Mouse (Mus musculus) gastrocnemius, adult 8-10 months (tissue): ENCODE data around the gene Cacnb3. TPM values are rescaled to one million over a fixed set of nuclear protein-coding genes. Genes with fewer than 3 reads are reported as not detected.

Source experiments
- DNase-seq, 2 experiments: peaks; one replicate each; pipeline ENCODE4 v3.0.0; 2022; ENCODE audit warnings: low spot score in 2 of 2
- total RNA-seq, 4 experiments: library from RNA; stranded (reverse); gene quantifications; 2 replicates each; pipeline ENCODE4 v1.2.4; 2022

Gene Cacnb3
- total RNA-seq, 4 experiments from 2014 or later = 0.78 to 1.1 (median 1.0) TPM

GRCm38 (mm10) chr15:98609331-98610130 is 21.1 kb upstream of the Cacnb3 start, which contains the start of gene Adcy6:
Gene Adcy6 (minus strand): TSS chr15:98610076.
- DNase-seq = peak; percentile 58 to 60

- no peak for DNase-seq
Observed at GRCm38 (mm10) chr15:98610131-98610633, 20.5 kb upstream of the Cacnb3 start.

DNA sequence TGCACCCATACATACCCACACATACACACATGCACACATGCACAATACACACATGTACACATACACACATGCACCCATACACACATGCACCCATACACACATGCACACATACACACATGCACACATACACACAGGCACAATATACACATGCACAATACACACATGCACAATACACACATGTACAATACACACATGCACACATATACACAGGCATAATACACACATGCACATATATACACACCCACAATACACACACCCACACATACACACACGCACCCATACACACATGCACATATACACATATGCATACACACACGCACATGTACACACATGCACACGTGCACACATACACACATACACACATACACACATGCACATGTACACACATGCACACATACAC is 18.4 kb upstream of the Cacnb3 start:
- no peak for DNase-seq

DNA sequence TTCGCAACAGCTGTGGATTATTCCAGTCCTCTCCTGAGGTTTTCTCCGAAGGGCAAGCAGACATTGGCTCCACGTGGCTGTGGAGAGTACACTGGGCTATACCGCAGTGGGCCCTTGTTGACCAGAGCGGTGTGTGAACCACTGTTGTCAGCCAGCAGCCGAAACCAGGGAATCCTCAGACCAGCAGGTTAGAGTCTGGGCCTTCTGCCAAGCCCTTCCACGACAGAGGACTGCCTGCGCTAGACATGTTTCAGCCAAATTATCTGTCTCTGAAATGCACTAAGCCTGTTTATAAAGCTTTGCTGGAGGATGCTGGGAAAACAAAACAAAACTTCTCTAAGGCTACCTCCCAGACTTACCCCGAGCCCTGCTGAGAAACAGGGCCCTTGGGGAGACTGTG is 16.1 kb upstream of the Cacnb3 start:
- no peak for DNase-seq

DNA sequence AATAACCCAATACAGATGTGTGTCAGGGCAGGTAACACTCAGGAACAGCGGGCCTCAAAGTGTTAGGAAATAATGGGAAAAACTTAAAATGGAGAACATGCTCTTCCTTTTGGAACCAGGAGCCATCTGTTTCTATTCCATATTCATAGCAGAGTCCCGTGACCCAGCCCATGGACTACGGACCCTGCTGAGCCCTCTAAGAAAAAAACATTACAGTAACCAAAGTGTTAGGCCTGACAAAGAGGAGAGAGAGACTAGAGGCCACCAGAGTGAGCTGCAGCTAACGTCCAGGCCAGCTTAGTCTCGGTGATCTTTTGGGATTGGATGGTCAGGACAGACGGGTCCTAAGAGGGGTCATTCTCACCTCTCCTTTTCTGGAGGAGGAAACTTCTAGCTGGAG is 15.7 kb upstream of the Cacnb3 start:
- no peak for DNase-seq

DNA sequence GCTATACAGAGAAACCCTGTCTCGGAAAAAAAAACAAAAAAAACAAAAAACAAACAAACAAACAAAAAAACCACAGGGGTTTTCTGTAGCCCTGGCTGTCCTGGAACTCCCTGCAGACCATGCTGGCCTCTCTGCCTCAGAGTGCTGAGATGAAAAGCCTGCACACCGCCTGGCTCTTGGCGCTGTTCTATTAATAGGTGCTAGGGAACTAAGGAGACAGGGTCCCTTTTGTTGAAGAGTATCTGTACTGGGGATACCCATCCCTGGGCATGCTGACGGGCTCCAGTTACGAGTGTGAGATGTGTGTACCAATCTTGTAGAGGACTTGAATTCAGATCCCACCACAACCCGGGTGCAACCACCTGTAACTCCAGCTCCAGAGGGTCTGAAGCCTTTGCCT is 14.9 kb upstream of the Cacnb3 start:
- no peak for DNase-seq

GRCm38 (mm10) chr15:98616362-98617175 is 14.1 kb upstream of the Cacnb3 start:
- DNase-seq = peak in 1 of 2 experiments; percentile 44

- peak; percentile 71 to 74 for DNase-seq
Observed at GRCm38 (mm10) chr15:98617176-98617537, 13.5 kb upstream of the Cacnb3 start.

GRCm38 (mm10) chr15:98622199-98622598 is 8.4 kb upstream of the Cacnb3 start:
- no peak for DNase-seq

DNA sequence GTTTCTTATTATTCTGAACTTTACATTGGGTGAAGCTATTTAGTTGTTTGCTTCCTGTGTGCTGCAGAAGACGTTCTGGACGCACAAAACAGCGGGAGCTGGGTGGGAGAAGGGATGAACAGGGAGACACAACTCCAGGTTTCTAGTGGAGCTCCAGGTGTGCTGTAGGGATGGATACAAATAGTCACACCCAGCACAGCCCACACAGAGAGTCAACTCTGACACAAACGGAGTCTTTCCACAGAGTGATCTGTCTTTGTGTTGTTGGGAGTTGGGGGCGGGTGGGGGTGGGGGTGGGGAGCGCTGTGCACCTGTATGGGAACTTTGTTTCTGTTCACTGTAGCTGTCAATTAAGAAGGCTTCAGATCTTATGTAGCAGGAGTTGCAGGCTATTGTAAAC is 7.9 kb upstream of the Cacnb3 start:
- no peak for DNase-seq

DNA sequence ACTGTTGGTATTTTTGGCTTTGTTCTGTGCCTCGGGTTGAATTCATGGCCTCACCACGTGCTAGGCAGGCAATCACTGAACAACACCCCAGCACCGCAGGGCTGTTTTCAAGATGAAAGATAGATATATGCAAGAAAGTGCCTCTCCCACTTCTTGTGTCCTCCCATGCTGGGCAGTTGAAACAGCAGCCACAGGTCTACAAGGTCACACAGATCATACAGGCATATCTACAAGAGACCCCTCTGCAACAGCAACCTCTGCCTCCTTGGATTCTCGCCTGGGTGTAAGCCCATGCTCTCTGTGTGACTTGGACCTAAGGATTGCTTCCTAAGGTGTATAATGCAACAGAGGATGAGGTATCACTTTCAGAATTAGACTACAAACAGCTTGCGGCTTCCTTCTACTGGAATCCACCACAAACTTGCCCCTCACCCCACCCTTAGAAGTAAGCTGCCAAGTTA is 7.2 kb upstream of the Cacnb3 start:
- DNase-seq = no peak

DNA sequence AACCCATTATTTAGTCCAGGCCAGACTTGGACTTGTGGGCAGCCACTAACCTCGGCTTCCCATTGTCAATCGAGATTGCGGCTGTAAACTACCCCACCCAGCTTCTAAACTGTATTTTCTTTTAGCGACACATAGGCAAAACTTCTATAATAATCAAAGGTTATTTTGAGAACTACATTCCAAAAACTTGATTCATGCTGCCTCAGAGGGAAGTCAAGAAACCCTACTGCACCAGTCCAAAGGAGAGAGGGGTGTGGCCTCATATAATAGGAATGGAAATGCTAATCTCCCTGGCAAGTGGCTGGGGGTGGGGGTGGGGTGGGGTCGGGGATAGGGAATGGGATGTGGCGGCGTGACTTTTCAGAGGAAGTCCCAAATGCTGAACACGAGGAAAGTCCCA is 4.6 kb upstream of the Cacnb3 start:
- no peak for DNase-seq

GRCm38 (mm10) chr15:98626487-98627212 is 4.0 kb upstream of the Cacnb3 start:
- DNase-seq = no peak

DNA sequence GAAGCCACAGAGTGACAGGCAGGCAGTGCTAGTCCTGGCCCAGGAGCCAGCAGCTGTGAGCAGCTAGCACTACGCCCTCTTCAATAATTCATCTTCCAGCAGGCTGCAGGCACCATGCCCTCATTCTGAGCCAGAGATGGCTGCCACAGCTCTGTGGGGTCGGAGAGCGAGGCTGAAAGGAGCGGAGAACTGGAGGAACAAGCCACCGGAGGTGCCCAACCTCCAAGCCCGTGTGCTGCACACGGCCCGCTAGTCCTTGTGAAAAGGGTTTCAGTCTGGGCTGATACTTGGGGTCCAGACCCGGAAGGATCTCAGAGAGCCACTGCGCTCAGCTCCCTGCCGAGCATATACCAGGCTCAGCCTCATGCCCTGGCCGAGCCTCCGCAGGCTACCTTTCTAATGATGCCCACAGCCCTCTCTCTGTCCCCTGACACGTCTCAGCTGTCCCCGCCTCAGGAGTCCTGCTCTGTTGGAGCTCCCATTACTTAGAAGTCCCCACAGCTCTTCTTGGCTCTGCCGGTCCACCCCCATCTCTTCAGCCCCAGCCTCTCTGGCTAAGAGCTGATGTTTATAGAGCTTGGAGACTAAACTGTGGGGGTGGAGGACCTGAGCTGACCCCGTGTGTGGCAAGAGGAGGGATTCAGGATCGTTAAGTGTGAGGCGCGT is 1.9 kb upstream of the Cacnb3 start:
- no peak for DNase-seq

GRCm38 (mm10) chr15:98629464-98629863 is 1.2 kb upstream of the Cacnb3 start:
- DNase-seq = no peak

GRCm38 (mm10) chr15:98631493-98631892 is 853 bp downstream of the Cacnb3 start:
- peak in 1 of 2 experiments; percentile 71 for DNase-seq

DNA sequence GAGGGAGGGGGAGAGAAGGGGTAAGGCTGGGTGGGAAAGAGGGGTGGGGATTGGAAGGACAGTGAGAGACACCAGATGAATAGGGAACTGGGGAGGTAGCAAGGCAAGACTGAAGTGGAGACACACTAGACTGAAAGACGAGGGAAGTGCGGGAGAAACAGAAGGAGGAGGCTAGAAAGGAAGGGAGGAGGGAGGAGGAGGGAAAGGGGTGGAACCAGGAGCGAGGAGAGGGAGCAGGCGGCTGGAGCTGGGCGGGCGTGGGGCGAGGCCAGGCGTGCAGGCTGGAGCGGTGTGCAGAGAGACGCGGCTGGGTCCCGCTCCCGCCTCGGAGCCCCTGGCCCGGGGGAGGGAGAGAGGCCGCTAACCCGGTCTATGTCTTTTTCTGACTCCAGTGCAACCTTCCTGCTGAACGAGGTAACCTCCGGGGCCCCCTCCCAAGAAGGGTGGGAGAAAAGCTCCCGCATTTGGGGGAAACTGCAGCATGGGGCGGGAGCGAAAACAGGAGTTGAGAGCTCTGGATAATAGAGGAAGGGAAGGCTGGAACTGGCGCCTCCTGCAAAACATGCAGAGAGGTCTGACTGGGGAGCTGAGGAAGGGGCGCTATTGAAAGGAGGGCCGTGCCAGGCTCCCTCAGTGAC is 1.6 kb downstream of the Cacnb3 start:
- DNase-seq = no peak

DNA sequence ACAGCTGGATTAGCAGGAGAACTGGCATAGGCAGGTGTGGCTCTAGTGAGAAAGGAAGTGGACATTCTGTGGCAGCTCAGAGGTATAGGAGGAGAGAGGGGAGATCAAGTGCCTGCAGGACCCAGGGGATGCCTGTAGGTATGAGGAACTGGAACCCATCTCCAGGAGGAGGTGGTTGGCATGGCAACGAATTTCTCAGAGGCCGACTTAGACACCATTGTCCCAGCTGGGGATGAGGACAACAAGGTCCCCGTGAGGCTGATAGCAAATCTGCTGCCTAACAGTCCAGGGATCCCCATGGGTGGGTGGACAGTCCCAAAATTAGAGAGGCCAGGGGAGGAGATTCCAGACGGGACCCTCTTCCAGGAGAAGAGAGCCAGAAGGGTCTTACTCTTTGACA is 2.3 kb downstream of the Cacnb3 start:
- no peak for DNase-seq

DNA sequence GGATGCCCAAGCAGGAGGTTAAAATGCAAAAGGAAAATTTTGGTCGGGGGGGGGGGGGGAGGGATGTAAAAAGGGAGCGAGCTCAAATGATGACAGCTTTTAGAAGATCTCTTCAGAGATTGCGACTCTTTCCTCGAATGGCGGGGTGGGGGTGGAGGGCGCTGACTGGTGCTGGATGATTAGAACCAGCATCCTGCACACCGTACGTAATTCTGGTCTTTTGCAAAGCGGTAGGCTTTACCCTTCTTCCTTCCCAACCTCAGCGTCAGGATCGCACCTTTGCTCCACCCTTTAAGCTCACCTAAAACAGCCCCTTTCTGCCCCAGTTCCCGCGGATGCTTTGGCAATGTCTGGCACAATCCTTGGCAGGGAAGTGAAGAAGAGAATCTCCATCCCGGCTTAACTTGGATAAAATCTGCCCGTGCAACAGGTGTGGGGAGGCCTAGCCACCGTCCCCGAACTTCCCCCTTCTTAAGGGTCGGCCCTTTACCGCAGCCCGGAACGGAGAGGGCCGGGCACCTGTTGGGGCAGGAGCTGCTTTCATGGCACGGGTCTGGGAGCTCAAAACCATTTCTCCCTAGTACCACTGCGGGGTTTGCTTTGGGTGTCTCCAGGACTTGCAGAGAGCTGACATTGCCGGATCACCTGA is 3.3 kb downstream of the Cacnb3 start:
- no peak for DNase-seq

DNA sequence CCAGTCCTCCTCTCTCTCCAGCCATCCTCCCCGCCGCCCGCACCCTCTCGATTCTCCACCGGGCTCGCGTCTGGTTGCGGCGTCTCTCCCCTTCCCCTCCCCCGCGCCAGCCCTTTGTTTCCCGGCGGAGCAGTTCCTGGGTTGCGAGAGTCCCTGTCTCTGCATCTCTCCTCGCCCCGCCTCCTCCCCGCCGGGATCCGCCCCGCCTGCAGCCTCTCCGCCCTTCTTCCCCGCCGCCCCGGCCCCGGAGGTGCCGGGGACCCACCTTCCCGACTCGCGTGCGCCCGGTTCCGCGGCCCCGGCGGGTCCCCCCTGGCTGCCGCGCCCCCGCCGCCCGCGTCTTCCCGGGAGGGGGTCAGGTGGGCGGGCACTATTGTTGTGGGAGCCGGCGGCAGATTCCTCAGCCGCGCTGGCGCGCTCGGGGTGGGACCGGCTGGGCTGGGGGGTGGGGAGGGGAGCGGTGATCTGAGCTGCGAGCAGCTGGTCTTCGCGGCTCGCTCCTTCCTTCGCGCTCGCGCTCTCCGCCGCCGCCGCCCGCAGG is 4.0 kb downstream of the Cacnb3 start:
- peak in 1 of 2 experiments; percentile 49 for DNase-seq
